Mouse (Mus musculus) thymus, adult 2 months (tissue): ENCODE measurements around the gene Rps28.

ENCODE experiments used
- CTCF ChIP-seq: fragments of 200-500 bp; IDR thresholded peaks from 2 replicates; pipeline ENCODE4 v1.5.1; 2012; ENCODE audit warnings: mild to moderate bottlenecking, control low read depth, low read length, moderate library complexity, borderline replicate concordance; ENCODE audit not compliant: control insufficient read depth, poor library complexity, insufficient read depth; ENCODE audit errors: extremely low read depth
- POLR2A ChIP-seq: fragments of 200-500 bp; IDR thresholded peaks from 2 replicates; pipeline ENCODE4 v1.6.1; 2012; ENCODE audit warnings: mild to moderate bottlenecking, low read length, control low read depth, moderate library complexity; ENCODE audit not compliant: control insufficient read depth, poor library complexity, insufficient read depth; ENCODE audit errors: extremely low read depth

DNA sequence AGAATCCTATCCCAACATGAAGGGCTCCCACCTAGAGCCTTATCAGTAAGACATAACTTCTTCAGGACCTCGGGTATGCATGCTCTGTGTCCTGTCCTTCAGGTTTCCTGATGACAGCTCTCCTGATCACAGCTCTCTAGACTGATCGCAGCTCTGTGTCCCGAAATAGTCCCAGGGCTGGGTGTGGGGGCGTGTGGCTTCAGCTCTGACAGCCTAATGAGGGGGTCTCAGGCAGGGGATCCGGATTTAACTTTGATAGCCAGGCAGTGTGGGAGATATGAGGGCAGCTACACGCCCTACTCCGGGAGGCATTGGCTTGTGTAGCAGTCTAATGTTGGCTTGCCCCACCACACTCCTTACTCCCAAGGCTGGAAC is 13.2 kb downstream of the Rps28 start:
- TF ChIP-seq POLR2A (no peak), CTCF (no peak)
